Mouse (Mus musculus) heart, postnatal 14 days (tissue): ENCODE results near the gene Gm17651. TPM values are rescaled to one million over a fixed set of nuclear protein-coding genes. Genes with fewer than 3 reads are reported as not detected.
A peak's percentile ranks its signal among the peaks of the same experiment; 100 is the strongest.

Source experiments
- DNase-seq, 2 experiments: peaks; one replicate each; pipeline ENCODE4 v3.0.0; 2021 to 2022
- intact Hi-C: fragments of 180-260 bp; cut with DNase I; formaldehyde crosslinking; loops from one replicate; pipeline ENCODE4 v1.15.1; 2025
- total RNA-seq, 2 experiments: library from RNA; stranded (reverse); gene quantifications; 2 replicates each; pipeline ENCODE4 v1.2.3; 2021

Gm17651 gene
- total RNA-seq, 2 experiments from 2014 or later: not detected

DNA sequence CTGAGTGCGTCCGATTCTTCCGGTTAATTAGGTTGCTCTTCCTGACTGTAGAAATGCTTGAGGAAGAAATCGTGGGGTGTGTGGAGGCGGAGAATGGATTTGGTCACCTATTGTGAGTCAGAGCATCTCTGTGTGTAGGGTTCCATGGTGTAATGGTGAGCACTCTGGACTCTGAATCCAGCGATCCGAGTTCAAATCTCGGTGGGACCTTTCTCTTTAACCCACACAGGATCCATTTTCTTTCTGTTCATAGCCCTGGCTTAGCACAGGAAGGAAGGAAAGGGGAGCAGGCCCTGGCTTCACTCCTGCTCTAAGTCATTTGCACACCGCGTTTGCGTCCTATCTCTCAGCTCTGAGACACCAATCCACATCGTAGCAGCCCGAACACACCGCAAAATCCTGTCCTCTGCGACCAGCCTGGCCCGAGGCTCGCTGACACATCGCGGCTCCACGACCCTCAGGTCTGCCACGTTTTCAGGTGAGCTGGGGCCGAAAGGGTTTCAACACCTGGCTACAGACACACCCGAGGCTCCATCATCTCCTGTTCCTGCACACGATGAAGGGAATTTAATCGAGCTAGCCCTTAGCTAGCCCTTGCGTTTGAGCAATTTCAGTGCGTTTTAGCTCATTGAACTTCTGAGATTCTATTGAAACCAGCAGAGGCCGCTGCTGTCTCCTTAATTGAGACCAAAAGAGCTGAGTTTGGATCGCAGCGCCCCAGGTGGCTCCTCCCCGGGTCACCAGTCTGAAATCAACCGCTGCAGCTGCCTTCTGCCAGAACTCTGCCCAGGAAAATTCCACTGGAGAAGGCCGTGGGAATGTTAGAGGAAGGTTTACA is 7.0 kb upstream of the Gm17651 start:
- intact Hi-C loops: loop anchor here (1.0 kb wide), 1 partner anchor 198 kb away; no protein-coding TSS in a partner anchor
- peak; percentile 59 to 68 for DNase-seq

DNA sequence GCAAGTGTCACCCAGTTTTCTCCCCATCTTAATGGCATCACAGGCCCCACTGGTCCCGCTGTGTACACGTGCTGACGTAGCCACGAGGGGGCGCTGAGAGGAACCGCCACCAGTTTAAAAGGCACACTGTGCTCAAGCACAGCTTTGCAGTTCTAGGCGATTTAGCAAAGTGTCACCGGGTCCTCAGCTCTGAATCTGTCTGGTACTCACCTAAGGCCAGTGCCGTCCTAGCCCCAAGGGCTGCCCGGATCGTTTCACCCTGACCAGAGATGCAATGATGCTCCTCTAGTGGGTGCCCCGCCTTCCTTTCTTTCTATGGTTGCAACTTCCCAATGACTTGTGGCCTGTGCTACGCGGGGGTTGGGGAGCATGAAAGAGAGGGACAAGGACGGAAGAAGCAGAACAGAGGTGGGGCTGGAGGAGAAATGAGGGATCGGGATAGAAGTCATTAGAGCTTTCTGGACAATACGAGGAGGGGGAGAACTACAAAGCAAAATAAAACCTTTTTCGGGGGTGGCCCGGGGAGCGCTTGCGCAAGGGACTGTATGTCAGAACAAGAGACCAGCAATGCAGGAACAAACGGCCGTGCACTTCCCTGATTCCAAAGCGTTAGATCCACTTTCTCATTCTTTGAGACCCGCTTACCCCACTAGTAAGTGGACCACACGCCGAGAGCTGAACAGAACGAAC is 6.3 kb upstream of the Gm17651 start:
- intact Hi-C loops: loop anchor here (1.0 kb wide), 1 partner anchor 199 kb away; no protein-coding TSS in a partner anchor
- peak; percentile 82 to 85 for DNase-seq

DNA sequence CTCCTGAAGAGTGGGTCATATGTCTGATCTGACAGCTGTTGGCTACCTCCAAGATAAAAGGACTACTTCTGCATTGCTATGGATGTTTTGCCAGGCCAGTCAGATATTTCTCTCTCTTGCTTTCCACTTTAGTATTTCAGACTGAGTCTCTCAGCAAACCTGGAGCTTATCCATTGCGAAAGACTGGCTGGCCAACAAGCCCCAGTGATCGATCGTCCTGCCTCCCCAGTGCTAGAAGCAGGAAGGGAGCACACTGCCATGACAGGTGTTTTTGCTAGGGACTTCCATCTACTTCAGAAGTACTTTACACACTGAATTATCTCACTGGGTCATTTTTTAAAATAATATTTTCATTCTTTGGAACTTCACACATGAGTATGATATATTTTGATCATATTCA is 3.9 kb upstream of the Gm17651 start:
- intact Hi-C loops: no loop called here
- DNase-seq: no peak

DNA sequence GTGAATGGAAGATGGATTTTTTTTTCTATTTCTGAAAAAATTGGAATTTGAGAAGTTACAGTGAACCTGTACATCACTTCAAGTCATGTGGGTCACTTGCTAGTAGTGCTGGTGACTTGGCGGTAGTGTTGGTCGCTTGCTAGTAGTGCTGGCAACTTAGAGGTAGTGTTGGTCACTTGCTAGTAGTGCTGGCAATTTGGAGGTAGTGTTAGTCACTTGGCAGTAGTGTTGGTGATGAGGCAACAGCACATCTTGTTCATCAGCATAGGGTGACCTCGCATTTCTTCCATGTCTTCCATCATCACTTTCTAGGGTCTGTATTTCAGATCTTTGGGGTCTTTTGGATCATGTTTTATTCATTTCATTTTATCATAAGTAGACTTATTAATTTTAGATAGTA is 1.6 kb upstream of the Gm17651 start:
- intact Hi-C loops: no loop called here
- DNase-seq: no peak

DNA sequence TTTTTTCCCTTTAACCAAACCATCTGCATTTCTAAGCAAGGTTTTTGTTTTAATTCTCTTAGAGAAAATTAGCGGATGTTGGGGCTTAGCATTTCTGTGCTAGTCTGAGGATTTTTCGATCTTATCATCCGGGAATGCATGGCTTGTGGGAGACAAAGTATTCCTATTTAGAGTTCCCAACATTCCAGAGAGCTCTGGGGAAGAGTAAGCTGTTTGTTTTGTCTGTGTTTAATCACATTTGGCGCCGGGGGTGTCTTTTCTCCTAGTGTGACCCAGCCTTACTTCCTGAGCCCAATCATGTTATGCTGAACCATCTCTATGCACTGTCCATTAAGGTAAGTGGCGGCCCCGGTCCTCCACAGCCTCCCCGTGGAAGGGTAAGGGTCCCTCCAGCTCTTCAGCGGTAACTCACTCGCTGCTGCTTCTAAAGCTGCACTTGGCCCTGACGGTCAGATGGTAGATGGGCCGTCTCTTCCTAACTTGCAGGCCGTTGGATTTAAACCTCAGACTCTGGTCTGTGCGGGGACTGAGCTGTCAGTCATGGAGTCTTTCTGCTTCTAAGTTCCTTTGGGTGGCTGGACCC is 7.3 kb downstream of the Gm17651 start:
- DNase-seq: no peak
- intact Hi-C loops: no loop called here

DNA sequence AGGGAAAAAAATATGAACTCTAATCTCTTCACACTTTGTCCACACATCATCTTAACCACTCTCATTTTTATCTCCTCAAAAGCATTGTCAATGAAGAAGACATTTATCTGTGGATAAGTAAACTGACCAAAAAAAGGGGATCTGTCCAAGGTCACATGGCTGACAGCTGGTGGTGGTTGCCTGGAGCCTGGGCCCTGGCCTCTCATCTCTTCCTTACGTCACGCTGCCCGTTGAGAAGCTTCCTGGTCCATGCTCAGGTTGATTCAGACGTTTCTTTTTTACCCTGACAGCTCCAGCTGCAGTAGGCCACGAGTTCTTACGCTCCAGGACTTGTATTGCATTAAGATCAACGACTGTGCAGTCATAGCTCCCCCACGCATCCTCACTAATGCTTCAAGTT is 8.3 kb downstream of the Gm17651 start:
- DNase-seq: no peak
- intact Hi-C loops: no loop called here

DNA sequence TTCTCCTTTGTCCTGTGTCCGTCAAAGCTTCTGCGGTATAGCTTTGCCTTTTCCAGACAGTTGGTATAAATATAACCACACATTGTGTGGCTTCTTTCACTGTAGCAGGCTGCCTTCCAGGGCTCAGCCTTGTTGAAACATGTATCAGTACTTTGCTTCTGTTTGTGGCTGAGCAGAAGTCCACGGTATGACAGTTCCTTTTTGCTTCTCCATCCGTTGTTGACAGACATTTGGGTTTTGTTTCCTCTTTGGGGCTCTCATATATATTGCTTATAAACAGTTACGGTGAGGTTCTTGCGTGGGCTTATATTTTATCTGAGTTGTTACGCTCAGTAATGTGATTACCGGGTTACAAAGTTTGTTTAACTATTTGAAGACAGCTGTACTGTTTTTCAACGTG is 9.0 kb downstream of the Gm17651 start:
- intact Hi-C loops: no loop called here
- DNase-seq: no peak

DNA sequence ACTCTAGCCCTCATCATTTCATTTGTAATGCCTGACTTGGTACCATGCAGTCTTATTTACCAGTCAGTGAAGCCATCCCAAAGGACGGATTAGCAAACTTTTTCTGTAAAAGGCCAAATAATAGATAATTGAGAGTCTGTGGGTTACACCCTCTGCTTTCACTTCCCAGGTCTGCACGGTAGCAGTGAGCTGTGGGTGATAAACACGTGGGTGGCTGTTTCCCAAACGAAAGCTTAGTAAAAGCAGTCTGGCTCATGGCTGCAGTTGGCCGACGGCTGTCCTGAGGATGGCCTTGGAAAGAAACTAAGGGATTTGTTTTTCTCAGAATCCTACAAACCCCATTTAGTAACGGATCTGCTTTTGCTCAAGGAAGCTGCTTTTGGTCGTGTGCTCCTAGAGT is 13.3 kb downstream of the Gm17651 start:
- intact Hi-C loops: no loop called here
- no peak for DNase-seq

DNA sequence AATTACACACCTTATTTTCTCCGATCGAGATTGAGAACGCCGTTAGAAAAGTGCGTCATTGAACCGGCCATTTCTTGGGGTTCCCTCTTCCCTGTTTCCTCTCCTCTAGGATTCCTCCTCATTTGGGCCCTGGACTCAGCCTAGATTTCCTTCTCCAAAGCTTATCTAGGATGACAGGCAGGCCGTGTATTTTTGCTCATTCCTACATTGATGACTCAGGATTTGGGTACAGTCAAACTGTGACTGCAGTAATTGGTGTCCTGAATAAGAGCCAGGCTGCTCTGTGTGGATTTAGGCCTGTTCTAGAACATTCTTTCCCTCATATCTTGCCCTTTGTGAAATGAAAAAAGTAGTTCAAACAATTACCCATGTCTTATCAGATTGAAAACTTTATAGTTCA is 14.7 kb downstream of the Gm17651 start:
- DNase-seq: no peak
- intact Hi-C loops: no loop called here

DNA sequence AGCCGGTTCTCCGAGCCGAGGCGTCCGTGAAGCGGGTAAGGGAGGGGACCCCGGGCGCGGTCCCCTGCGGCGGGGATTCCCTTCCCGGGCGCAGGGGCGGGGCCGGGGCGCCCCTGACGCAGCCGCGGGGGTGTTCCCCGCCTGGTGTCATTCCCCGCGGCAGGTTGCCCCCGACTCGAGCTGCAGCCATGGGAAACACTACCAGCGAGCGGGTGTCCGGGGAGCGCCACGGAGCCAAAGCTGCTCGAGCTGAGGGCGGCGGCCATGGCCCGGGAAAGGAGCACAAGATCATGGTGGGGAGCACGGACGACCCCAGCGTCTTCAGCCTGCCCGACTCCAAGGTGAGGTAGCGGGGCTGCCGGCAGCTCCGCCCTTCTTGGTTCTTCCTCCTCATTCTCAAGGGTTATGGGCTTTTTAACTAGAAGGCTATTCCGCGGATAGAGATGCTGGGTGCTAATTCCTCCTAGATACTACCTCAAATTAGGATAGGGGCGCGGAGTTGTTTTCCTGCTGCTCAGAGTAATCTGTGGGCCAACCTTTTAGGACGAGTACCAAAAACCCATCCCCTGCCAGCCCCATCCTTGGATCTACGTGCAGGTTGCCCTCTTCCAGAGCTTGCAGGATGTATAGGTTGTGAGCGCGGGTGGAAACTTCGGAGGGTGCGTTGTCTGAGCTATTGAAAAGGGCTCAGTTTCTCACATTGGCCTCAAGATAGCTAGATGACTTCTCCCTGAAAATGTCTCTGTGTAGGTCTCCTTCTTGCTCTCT is 15.9 kb downstream of the Gm17651 start:
- DNase-seq: peak in 1 of 2 experiments; percentile 14
- intact Hi-C loops: no loop called here

DNA sequence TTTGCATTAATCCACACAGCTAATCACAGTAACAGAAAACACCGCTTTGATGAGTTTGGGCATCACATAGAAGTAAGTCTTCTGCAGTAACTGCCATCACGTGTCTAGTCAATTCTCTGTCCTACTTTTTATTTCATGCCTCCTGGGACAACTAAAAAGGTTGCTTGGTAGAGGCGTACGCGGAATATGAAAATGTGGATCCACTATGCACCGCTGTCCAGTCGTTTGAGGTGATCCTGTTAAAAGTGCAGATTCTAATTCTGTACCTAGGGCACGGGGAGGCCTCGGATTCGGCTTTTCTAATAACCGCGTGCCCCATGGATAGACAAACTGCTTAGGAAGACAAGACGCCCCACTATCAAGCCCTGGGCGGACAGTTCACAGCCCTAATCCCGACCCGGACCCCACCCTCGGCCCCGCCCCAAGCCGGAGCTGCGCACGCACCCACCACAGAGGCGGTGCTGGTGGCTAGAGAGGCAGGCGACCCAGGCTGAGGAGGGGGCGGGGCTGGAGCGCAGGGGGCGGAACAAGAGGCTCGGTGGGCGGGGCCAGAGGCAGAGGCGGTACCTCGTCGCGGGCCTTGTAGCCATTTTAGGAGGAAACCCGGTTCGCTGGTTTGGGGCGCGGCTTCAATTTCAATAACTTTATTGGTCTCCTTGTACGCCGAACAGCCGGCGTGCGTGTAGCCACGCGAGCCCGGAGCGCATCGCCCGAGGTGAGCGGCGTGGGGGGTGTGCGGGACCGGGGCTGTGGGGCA is 16.7 kb downstream of the Gm17651 start, which contains the start of gene Prkab2:
Gene Prkab2 (plus strand): TSS at position 539 of the 757 bp plus-strand sequence.
- intact Hi-C loops: loop anchor here (2.0 kb wide), 1 partner anchor 47 kb away; the partner anchor contains the start of gene Chd1l
- DNase-seq: peak; percentile 99

DNA sequence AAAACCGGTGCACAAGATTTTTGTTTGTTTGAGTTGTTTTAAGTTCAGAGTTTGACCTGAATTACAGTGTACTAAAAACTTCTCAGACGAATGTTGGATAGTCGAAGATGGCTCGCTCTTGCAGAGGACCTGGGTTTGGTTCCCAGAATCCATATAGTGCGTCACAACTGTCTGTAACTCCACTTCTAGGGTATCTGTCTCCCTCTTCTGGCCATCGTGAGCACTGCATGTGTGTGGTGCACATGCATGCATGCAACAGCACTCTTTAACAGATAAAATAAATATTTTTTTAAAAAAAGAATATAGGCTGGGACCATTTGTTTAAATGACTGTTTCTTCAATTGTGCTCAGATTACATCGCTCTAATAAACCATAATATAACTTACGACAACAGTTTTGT is 19.6 kb downstream of the Gm17651 start:
- DNase-seq: peak in 1 of 2 experiments; percentile 39
- intact Hi-C loops: no loop called here

DNA sequence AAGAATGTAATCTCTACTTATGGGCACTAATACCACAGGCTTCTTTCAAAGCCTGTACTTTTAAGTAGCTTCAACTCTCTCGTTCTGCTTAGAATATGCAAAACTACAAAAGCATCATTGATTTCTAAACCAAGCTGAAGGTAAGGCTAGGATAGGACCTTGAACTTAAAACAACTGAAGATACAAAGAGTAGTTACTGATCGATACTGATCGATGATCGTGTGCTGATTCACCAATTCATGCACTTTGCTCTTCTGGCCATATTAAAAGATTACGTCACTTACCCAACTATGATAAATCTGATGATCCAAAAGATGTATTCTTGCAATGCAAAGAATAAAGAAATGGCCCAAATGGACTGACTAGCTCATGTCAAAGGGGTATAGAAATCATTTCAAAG is 20.7 kb downstream of the Gm17651 start:
- intact Hi-C loops: no loop called here
- DNase-seq: no peak

DNA sequence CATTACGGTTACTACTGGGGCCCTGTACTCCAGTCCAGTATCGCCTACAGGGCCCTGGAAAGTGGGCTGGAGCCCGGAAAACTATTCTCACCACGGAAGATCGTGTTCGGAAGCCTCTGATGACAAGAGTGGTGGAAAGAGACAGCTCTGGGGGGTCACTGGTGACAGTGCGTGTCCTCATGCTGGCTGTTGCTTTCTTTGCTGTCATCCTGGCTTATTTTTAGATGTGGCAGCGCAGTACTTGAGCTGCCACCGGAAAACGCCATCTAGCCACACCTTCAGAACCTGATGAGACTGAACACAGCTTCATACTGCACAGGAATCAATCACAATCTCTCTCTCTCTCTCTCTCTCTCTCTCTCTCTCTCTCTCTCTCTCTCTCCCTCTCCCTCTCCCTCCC is 22.9 kb downstream of the Gm17651 start:
- intact Hi-C loops: no loop called here
- peak in 1 of 2 experiments; percentile 23 for DNase-seq

DNA sequence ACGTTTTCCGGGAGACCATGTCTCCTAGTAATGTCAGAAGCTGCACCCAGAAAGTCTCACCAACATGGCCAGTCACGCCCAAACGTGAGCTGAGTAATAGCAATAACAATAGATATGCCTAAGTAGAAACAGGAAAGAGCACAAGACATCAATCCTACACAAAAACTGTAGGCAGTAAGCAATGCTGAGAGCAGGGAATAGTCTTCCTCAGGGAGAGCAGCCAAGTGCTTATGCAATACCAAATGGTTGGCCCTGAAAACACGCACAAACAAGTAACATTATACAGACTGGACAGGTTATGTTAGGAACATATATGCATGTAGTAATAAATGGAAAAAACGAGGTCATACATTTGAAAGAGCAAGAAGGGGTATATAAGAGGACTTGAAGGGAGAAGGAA is 25.0 kb downstream of the Gm17651 start:
- intact Hi-C loops: no loop called here
- DNase-seq: no peak

DNA sequence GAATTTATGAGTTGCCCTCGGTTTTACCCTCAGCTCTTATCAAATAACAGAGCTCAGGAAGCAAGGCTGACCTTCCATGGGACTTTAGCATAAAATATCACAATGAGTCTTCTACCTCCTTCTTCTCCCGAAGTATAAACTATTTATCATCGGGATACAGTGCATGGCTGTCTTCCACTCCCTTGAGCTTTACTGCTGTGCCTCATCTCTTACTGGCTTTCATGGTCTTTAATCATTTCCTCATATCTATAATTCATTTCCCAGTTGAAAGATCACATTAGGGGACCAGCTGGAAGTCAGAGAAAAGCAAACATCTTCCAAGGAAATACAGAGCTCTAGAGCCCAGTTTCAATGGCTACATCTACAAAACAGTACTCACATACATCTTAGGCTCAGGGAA is 25.5 kb downstream of the Gm17651 start:
- intact Hi-C loops: no loop called here
- no peak for DNase-seq

DNA sequence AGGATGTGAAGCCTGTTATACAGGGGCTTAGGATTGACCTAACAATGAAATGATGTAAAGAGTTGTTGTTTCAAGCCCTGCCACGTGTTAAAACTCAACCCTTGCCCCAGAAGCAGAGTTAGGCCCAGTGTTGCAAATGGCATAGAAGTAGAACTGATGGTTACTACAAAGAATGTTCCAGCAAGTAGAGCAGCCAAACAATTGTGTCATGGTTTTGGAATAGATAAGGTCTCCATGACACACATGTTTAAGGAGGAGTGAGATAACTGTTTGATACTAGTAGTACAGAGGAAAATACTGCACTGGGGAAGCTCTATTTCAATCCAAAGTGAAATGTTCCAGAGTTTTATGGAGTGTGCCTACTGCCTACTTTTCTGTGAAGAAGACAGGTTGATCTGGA is 26.0 kb downstream of the Gm17651 start:
- intact Hi-C loops: no loop called here
- DNase-seq: no peak

DNA sequence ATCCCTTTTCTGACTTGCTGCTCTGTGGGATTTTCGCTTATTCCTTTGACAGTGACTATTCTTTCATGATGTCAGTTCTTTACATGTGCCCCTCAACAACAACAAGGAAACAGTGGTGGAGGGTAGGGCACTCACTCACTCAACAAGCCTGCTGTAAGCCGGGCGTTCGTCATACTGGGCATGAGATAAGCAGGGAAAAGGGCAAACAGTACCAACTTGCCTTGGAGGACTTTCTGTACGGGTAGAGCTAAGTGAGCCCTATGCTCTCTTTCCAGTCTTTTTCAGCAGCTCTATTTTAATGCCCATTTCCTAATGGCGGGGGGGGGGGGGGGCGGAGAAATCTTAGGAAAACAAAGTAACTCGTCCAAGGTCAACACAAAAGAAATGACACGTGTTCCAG is 32.5 kb downstream of the Gm17651 start:
- no peak for DNase-seq
- intact Hi-C loops: no loop called here

DNA sequence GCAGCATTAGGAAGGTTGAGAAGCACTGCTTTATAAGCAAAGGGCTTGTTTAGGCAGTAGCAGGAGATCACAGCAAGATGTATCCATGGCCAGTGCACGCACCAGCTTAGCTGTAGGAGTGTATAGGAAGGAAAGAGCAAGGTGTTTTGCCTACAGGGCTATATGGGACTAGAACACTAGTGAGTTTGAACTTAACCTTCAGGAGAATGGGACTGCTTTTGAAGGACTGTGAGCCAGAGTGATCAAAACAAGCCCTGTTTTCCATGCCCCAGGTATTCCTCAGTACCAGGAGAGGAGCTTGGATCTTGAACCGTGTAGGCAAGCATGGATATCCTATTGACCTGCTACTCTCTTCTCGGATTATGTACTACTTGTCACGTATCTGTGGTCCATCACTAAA is 33.1 kb downstream of the Gm17651 start:
- intact Hi-C loops: no loop called here
- DNase-seq: no peak

DNA sequence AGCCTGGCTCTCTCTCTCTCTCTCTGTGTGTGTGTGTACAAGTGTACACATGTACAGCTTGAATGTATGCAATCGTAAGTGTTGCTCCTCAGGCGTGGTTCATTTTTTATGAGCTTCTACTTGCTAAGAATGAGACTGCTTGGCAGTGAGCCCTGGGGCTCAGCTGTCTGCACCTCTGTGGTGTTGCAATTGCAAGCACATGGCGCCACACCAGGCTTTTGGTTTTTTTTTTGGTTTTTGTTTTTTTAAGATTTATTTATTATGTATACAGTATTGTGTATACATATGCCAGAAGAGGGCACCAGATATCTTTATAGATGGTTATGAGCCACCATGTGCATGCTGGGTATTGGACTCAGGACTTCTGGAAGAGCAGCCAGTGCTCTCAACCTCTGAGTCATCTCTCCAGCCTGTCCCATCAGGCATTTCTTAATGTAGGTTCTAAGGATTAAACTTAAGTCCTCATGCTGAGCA is 40.2 kb downstream of the Gm17651 start:
- intact Hi-C loops: no loop called here
- DNase-seq: peak; percentile 76 to 78
